Mouse (Mus musculus): ENCODE data around the gene Bsn.

Bsn gene

DNA sequence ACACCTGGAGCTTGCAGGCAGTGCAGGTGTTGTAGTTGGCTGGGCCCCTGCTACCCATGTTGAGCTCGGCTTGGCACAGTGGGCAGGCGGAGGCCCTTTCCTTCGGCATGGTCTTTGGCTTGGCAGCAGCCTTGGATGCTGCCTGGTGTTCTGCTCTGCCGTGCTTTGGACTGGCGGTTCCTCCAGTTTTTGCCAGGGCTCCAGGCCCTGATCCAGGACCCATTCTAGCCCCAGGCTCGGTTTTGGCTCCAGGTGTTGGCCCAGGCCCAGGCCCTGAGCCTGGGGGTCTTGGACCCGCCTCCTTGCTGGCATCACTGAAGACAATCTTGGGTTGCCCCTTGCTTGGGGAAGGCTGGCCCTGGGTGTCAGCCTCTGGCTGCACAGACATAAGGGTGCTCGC lies 64.5 kb downstream of the Bsn start:
- DNase-seq (ENCODE audit: low spot score in 2 of 2): no peak

DNA sequence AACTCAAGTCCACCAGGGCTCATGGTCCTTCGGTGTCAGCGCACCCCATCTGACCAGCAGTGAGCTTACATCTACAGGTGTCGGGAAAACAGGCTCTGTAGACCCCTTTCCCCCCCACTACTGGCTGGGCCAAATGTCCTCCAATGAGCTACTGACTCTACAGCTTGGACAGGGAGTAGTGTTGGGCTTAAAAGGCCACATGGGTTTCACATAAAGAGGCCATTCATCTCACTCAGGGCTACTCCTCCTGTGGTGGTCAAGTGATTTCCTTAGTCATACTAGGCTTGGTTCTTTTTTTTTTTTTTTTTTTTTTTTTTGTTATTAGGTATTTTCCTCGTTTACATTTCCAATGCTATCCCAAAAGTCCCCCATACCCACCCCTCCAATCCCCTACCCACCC lies 66.3 kb downstream of the Bsn start:
- DNase-seq (ENCODE audit: low spot score in 2 of 2): no peak

DNA sequence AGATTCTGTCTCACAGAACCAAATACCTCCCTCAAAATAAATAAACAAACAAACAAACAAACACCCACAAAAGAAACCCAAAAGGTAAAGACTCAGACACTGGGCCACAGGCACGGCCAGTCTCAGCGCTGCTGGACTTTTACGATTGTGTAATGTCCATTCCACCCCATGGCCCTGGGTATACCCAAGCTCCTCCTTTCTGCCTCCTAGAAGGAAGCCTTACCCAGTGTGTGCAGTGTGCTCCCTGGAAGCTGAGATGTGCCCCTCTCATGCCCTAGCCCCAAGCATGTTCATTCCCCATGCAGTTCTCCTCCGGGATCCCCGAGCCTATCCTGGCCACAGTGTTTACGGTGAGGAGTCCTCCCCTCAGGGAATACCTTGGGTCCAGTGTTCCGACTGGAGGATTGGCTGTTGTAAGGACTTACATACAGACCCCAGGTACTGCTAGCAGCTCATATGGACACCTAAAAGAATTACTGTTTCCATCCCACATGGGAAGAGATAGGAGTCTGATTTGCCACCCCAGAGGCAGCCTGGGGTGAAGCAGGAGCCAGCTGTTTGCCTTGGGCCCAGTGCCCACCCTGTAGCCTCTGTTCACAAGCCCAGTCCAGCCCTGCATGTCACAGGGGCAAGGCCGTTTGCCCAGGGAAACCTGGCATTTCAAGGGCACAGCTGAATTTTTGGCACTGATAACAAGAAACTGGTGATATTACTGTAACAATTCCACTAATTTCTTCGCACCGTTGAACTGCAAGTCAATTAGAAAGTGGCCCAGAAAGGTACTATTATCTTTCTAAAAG lies 68.8 kb downstream of the Bsn start:
- no peak for DNase-seq (ENCODE audit: low spot score in 2 of 2)

DNA sequence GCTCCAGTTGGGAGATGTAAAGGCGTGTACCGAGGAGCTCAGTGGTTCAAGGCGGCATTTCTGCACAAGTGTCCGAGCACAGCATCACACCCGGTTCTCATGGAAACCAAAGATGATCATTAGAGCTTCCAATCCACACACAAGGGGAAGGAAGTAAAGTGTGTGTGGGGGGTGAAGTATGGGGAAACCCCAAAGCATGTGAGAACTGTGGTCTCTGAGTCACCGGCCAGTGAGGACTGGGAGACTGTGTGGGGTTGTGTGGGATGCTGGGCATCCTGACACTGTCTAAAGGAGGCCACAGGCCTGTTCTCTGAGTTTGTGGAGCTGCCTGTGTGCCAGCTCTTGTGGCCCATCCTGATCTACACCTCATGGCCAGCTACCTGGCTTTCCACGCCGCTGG lies 69.5 kb downstream of the Bsn start:
- DNase-seq (ENCODE audit: low spot score in 2 of 2): no peak

DNA sequence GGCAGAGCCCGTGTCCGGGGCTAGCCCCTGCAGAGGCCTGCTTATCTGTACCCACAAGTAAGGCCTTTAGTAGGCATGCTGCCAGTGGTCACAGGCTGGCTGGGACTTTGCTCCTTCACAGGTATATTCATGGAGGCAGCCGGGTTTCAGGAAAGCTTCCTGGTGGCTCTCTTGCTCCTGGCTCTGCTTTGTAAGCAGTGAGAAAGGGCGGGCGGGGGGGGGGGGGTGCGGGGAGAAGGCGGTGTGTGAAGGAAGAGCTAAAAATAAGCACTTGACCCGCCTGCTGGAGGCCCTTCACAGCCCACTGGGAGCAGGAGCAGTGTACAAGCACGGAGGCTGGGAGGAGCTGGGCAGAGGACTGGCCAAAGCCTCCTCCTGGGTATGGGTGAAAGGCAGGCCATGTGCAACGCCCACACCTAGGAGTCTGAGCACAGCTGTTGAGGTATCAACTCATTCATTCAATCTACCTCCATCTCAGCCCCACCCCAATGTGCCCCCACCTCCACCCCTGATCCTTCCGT lies 70.2 kb downstream of the Bsn start:
- DNase-seq (ENCODE audit: low spot score in 2 of 2): no peak

DNA sequence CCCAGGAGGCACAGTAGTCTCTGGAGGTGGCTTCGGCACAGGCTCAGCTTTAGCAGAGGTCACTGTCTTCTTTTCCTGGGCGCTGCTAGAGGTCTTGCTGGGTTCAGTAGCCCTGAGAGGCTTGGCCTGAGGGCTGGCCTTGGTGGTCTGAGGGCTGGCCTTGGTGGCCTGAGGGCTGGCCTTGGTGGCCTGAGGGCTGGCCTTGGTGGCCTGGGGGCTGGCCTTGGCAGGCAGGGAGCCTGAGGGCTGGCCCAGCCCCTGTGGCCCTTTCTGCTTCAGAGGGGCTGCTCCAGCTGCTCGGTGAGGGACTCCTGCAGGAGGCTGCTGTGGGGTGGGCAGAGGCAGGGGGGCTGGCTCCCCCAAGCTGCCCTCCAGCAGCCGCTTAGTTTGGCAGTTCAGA lies 73.0 kb downstream of the Bsn start:
- DNase-seq (ENCODE audit: low spot score in 2 of 2): no peak

DNA sequence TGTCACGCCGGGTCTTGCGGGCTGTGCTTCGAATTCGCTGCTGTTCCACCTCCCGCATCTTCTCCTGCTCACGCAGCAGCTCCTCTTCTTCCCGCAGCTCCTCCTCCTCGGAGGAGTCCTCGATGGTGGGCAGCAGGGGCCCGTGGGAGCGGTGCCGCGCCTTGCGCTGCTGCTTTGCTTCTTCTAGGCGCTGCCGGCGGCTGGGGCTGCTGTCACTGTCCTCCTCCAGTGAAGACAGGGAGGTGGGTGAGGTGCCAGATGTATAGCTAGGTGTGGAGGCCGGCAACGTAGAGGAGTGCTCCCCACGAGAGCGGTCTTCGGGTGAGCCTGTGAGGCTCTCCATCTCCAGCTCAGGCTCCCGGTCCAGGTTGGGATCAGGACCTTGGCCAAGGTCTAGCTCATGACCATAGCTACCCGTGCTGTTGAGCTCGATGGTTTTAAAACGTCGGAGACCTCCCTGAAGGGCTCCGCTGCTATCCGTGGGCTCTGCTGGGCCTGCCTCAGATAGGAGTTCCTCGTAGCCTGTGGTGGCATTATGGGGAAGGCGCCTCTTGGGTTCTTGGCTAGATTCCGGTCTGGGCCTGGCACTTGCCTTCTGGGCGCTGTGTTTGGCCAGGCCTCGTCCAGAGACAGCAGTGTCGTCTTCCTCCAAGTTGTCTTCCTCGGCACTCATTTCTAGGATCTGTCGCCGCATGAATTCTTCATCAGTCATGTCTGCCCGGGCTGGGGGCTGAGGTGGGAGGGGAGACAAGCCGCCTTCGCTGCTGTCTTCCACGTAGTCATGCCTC lies 74.7 kb downstream of the Bsn start:
- DNase-seq (ENCODE audit: low spot score in 2 of 2): no peak

DNA sequence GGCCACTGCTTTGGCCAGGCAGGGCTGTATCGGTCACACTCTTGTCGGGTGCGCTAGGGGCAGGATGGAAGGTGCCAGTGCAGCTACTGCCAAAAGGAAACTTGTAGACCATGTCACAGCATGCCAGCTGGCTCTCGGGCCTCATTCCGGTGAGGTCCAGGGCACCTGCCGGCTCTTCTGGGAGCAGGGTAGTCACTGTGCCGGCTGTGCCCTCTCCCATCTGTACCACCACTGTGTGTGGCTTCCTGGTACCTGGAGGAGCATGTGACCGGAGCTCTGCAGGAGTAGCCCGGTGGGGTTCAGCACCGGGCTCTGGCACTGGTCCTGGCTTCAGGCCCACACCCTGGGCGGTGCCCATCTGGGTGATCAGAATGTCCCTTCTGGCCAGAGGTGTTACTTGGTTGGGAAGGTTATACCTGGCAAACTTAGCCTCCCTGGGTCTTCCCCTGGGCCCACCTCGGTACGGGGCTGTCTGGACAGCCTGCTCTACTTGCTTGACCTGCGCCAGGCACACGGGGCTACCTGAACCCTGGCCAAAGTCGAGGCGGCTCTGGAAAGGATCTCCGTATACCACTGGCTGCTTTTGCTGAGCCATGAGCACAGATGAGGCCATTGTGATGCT lies 77.4 kb downstream of the Bsn start:
- DNase-seq (ENCODE audit: low spot score in 2 of 2): no peak

DNA sequence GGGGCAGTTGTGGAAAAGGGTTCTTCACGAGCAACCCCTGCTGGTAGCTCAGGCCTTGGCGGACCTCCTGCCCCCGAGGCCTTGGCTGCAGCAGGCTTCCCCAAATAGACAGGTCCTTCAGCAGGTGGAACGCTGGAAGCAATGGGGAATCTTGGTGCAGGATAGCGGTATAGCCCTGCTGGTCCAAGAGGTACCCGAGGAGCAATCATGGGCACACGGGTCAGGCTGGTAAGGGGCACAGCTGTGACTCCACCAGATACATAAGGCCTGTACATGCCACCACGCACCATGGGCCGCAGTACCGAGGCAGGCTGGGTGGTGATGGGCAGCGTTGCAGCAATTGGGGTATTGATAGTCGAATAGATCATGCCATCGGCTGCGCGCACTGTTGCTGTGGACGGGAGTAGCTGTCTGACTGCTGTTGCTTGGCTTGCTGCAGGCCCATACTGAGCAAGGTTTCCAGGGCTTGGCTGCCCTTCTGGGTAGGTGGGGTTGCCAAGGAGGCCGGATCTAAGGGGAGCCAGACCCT lies 78.5 kb downstream of the Bsn start:
- no peak for DNase-seq (ENCODE audit: low spot score in 2 of 2)

DNA sequence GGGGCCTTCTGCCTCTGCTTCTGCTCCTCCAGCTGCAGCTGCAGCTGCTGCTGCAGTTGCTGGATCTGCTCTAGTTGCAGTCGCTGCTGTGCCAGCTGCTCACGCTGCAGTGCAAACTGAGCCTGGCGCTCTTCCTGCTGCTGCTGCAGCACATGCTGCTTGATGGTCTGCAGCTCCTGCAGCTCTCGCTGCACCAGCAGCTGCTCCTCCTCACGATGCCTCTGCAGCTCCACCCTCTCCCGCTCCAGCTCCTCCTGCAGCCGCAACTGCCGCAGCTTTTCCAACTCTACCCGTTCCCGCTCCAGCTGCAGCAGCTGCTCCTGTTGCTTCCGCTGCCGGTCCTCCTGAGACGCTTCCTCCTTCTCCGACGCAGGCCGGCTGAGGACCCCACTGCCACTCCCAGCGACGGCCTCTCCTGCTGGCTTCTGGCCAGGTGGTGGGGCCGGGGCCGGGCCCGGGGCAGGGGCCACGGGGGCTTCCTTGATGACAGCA lies 79.0 kb downstream of the Bsn start:
- no peak for DNase-seq (ENCODE audit: low spot score in 2 of 2)

DNA sequence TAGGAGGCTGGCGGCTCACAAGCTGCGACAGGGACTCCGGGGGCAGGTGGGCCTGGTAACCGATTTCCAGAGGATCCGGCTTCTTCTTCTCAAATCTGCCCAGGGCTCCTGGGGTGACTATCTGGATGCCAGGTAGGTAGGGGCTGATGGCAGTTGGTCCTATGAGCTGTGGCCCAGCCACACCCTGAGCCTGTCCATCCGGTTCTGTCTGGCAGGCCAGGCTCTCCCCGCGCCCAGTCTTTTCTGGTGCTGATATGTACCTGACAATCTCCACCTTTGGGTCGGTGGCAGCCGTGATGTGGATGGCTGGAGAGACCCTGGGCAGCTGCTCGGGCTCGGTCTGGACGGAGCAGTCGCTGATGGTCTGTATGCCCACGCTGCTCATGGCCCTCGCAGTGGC lies 80.0 kb downstream of the Bsn start:
- peak; percentile 35 to 58 for DNase-seq (ENCODE audit: low spot score in 2 of 2)

DNA sequence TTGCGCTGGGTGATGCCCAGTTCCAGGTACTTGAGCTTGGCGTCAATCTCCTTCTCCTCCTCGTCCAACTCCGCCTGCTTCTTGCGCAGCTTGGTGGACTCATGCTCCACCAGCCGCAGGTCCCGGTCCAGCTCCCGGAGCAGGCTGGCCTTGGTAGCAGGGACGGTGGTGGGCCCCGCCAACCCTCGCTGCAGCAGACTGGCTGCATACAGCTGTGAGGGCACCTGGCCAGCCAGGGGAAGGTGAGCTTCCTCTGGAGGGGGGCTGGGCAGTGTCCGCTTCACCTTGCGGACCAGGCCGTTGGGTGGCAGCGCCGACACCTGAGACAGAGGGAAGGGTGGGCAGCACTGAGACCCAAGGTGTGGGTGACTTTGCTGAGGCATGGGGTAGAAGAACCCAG lies 82.3 kb downstream of the Bsn start:
- DNase-seq (ENCODE audit: low spot score in 2 of 2): no peak

DNA sequence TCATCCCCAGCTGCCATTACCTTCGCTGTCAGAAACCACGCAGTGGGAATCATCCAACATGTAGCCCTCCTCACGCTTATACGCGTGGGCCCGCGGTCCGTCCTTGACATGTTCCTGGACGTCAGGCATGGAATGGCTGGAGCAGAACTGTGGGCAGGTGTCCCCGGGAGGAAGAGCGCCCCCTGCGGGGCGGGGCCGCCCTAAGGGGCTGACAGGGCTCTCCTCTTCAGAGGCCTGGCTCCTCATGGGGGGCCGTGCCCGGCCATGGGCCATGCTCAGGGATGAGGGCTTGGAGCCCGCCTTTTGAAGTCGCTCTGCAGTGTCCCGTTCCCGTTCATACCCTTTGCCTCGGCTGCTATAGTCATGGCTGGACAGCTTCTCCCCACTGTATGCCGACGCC lies 84.1 kb downstream of the Bsn start:
- no peak for DNase-seq (ENCODE audit: low spot score in 2 of 2)

DNA sequence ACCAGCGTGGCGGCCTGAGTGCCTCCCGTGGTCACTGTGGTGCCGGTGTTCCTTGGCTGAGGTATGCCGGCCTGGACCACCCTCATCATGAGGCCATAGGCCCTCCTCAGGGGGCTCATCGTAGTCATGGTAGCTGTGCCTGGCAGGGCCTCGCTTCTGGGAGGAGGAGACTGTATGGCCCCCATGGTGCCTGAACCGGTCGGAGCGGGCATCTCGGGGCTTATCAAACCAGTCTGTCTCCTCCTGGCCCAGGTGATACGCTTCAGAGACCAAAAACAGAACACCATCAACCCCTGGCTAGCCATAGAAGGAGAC lies 84.7 kb downstream of the Bsn start:
- no peak for DNase-seq (ENCODE audit: low spot score in 2 of 2)

DNA sequence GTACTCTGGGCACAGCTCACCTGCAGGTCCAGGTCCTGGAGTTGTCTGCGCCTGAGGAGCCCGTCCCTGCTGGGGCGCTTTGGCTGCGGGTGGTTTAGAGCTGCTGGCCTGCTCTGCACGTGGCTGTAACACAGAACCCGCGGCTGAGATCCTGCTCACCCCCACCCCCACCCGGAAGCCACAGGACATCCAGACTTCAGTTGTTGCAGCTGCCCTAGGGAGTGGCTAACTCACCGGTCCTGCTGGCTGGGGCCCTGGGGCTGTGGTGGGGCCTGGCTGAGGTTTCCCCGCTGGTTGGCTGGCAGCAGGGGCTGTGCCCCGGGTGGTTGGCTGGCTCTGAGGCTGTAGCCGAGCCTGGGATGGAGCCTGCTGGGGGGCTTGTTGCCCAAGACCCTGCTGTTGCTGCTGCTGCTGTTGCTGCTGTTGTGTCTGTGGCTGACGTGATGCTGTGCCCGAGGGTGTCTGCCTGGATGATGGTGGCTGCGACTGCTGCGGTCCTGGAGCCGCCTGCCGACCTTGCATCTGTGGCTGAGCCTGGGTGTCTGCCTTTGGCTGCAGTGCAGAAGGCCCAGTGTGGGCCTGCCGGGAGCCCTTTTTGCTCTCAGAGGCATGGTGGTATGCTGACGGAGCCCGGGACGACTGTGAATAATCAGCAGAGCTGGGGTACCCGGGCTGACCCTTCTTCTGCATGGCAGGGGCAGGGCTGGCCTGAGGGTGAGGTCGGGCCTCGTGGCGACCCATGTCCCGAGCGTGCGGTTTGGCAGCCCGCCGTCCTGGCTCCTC lies 85.2 kb downstream of the Bsn start:
- DNase-seq (ENCODE audit: low spot score in 2 of 2): peak in 1 of 2 experiments; percentile 31

DNA sequence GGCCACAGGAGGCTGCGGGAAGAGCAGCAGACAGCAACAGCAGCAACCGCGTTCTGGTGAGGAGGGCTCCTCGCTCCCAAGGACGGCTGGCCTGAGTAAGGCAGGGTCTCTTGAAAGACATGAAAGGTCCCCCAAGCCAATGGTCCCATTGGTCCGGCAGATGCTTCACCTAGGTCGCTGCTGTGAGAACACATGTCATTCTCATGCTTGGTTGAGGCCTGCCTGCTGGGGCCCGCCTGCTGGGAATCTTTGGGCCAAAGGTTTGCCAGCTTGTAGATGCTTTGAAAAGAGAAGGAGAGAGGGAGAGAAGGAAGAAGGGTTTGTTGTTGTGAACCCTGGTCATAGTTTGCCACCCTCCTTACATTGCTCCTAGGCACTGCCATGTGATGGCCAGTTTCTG lies 90.6 kb downstream of the Bsn start:
- no peak for DNase-seq (ENCODE audit: low spot score in 2 of 2)

DNA sequence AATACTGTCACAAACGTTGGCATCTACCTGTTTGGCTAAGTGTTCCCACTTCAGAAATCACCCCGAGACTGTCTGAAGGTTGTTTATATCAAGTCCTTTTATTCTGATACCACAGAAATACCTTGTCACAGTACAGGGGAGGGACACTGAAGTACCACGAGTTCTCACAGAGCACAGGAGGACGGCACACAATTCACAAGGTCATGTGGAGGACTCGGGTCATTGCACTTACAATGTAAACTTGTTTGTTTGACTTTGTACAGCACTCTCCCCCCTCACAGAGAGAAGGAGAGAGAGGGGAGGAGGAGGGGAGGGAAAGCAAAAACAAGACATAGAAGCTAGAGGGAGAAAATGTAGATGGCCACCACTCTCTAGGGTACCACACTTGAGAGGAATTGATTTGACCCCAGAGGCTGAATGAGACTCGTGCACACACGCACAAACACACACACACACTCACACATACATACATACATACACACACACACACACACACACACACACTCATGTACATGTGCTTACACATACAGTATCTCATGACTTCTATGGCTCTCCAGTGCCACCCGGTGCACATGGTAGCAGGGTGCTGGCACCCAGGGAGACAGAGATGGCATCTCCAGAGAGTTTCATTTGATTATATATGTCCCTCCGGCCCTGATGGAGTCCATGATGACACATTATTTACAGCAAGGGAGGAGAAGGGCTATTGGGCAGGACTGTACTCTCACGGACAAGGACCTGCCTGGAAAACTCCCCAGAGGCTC lies 94.1 kb downstream of the Bsn start:
- no peak for DNase-seq (ENCODE audit: low spot score in 2 of 2)

DNA sequence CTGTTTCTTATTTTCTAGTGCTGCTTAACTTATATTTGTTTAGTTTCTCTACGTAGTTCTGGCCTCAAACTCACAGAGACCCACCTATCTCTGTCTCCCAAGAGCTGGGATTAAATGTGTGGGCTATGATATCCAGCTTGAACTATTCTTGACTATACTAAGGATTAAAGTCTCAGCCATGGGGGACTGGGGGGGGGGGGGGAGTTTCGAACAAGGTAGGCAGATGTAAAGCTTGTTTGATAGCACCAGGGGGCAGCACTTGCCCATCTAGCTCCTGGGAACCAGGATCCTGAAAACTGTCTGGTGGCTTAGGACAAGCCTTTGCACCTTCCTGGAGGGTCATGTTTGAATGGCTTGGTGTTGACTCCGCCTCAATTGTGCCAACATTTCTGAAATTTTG lies 94.7 kb downstream of the Bsn start:
- no peak for DNase-seq (ENCODE audit: low spot score in 2 of 2)

DNA sequence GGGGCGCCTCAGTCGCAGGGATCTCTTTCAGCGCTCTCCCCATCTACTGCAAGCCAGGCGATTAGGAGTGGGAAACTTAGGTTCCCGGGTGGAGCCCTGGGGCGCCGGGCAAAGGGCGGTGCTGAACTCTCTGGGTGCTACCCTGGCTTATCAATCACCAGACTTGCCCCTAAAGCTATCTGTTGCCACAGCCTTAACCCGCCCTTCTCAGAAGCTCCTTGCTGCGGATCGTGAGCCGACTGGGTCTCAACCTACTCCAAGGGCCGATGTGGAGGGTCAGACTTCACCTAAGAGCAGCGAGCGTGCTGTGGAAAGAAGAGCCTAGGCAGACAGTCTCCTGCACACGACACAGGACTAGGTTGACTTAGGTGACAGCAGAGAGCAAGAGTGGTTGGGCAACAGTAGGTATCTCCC lies 95.2 kb downstream of the Bsn start:
- peak in 1 of 2 experiments; percentile 62 for DNase-seq (ENCODE audit: low spot score in 2 of 2)

DNA sequence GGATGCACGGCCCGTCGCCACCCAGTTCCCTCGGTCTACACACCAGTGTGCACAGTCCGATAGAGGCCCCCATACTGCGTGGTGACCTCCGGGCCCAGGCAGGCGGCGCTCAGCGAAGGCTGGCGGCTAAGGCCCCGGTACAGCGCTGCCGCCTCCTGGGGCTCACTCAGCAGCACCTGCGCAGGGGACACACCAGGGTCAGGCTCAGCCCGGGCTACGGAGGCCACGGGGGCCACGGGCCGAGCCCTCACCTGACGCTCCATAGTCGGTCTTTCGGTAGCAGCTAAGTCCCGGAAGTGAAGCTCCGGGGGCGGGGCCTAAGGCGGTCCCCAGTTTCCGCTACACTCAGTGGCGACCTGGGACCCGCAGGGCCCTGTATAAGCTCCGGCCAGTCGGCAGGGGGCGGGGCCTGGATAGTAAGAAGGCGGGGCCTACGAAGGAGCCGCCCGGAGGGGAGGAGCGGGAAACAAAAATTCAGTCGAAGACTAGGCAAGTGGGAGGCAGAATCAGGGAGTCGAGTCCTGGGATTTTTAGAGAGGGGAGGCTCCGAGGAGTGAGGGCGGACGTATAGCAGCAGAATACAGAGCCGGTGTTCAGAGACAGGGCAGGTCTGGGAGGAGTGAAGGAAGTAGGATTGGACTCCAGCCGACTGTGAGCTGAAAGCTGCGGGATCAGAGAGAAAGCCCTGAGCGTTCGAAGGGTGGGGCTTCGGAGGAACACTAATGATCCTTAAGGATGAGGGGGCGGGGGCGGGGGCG lies 95.8 kb downstream of the Bsn start, which contains the start of gene Apeh:
TSS of gene Apeh (minus strand) at position 423 of the 758 bp plus-strand sequence.
- DNase-seq (ENCODE audit: low spot score in 2 of 2): peak; percentile 92 to 96

Data from urinary bladder, adult 18-20 months (tissue).